Mouse (Mus musculus): ENCODE measurements around the gene Mfap1a. TPM values are rescaled to one million over a fixed set of nuclear protein-coding genes. Genes with fewer than 3 reads are reported as not detected.

The Mfap1a gene
- polyA plus RNA-seq, 1 experiment from 2014 or later: 33.4 TPM

DNA sequence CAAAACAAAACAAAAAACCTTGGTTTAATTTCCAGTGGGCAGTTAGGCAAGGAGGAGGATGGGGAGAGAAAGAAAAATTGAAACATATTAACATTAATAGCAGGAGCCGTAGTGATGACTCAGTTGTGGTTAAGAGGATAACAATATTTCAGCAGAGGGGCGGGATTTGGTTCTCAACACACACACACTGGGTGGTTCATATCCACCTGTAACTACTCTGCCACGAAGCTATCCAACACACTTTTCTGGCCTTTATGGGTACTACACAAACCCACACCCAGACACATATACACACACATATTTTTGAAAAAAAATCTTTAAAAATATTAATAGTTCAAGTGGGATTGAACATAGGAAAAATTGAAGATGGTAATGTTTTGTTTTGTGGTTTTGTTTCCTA is 59.5 kb downstream of the Mfap1a start:
- 90% methylated on average over 3 of the region's 3 CpGs for WGBS
- H3K9me3 ChIP-seq (replicated peaks): no peaks in the 10 kb centered on the region
- H3K4me3 ChIP-seq: no peak overlapping the region
- no peak overlapping the region for H3K27ac ChIP-seq
- ATAC-seq: no peak
- peaks cover 3% of the 10 kb centered on the region for H3K36me3 ChIP-seq (ENCODE audit: poor library complexity, severe bottlenecking)
- H3K9ac ChIP-seq: no peak overlapping the region
- H3K4me2 ChIP-seq: no peak overlapping the region
- H3K4me1 ChIP-seq: peaks cover 33% of the 10 kb centered on the region
- peaks cover 6% of the 10 kb centered on the region for H3K27me3 ChIP-seq

- no peak for ATAC-seq
- Histone ChIP-seq H3K9me3 (replicated peaks) (no peaks in the 10 kb centered on the region), H3K27me3 (peaks cover 11% of the 10 kb centered on the region), H3K9ac (no peak overlapping the region), H3K27ac (no peak overlapping the region), H3K4me1 (peaks cover 35% of the 10 kb centered on the region), H3K36me3 (ENCODE audit: poor library complexity, severe bottlenecking) (peaks cover 2% of the 10 kb centered on the region), H3K4me3 (no peak overlapping the region), H3K4me2 (no peak overlapping the region)
- whole genome bisulfite sequencing: 84% methylated on average over 4 of the region's 4 CpGs
These were observed 60.0 kb downstream of the Mfap1a start for GRCm38 (mm10) chr2:121446506-121446905.

- no peaks in the 10 kb centered on the region for H3K9me3 ChIP-seq (replicated peaks)
- H3K9ac ChIP-seq: no peak overlapping the region
- H3K36me3 ChIP-seq (ENCODE audit: poor library complexity, severe bottlenecking): peaks cover 1% of the 10 kb centered on the region; the same call in 1 of the 2 replicates
- no peak for ATAC-seq
- peaks cover 23% of the 10 kb centered on the region for H3K4me1 ChIP-seq
- H3K4me3 ChIP-seq: no peak overlapping the region
- H3K27me3 ChIP-seq: peaks cover 20% of the 10 kb centered on the region
- no peak overlapping the region for H3K27ac ChIP-seq
- 89% methylated on average over 3 of the region's 3 CpGs for WGBS
- no peak overlapping the region for H3K4me2 ChIP-seq
These were observed 61.3 kb downstream of the Mfap1a start for GRCm38 (mm10) chr2:121445117-121445516.

DNA sequence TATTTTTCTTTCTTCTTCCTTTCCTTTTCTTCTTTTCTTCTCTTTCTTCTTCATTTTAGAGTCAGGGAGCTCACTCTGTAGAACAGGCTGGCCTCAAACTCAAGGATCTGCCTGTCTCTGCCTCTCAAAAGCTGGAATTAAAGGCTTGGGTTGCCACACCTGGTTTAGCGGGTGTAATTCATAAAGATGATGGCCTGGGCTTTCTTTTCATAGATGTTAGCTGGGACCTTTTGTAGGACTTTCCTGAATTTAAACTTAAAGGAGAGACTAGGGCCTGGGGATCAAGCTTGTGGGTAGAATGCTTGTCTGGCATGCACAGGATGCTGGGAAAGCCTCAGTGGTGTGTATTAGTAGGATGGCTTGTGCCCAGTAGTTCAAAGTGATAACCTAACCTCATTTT is 62.3 kb downstream of the Mfap1a start, which contains the start of gene Ell3:
Gene Ell3, minus strand, starts transcription at position 101 of the 400 bp plus-strand sequence.
- 95% methylated on average over 1 of the region's 1 CpGs for WGBS
- Histone ChIP-seq H3K27me3 (peaks cover 20% of the 10 kb centered on the region), H3K36me3 (ENCODE audit: poor library complexity, severe bottlenecking) (peaks cover 10% of the 10 kb centered on the region), H3K27ac (no peak within 1 kb of the TSS), H3K9ac (0 out of 2 replicates have a peak within 1 kb of the TSS, but pooled peaks have one; percentile 50), H3K4me1 (peaks cover 20% of the 10 kb centered on the region), H3K9me3 (replicated peaks) (no peaks in the 10 kb centered on the region), H3K4me2 (peak within 1 kb of the TSS; percentile 76), H3K4me3 (no peak within 1 kb of the TSS)
- ATAC-seq: no peak

DNA sequence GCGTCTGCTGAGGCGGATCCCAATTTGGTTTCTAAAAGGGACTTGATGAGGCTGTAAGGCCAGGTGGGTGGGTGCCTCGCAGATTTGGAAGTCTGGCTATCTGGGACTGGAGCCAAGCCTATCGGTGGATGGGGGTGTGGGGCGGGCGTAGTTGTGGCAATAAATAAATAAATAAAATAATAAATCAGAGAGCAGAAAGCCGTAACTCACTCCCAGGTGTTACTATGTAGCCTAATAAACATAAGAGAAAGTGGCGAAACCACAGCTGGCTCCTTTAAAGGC is 63.5 kb downstream of the Mfap1a start:
- no peak for ATAC-seq
- Histone ChIP-seq H3K36me3 (ENCODE audit: poor library complexity, severe bottlenecking) (peaks cover 22% of the 10 kb centered on the region), H3K4me2 (peak overlapping the region; percentile 76), H3K4me3 (peak overlapping the region; percentile 36), H3K9ac (0 out of 2 replicates have a peak overlapping the region, but pooled peaks have one; percentile 50), H3K27ac (no peak overlapping the region), H3K27me3 (peaks cover 20% of the 10 kb centered on the region), H3K9me3 (replicated peaks) (no peaks in the 10 kb centered on the region), H3K4me1 (peaks cover 16% of the 10 kb centered on the region)
- 14% methylated on average over 8 of the region's 8 CpGs for WGBS

GRCm38 (mm10) chr2:121442259-121443067 is 64.0 kb downstream of the Mfap1a start:
- Histone ChIP-seq H3K27ac (no peak overlapping the region), H3K27me3 (peaks cover 20% of the 10 kb centered on the region), H3K9ac (peak overlapping the region; percentile 50), H3K36me3 (ENCODE audit: poor library complexity, severe bottlenecking) (peaks cover 27% of the 10 kb centered on the region), H3K4me3 (peak overlapping the region; percentile 36), H3K4me1 (peaks cover 16% of the 10 kb centered on the region), H3K9me3 (replicated peaks) (no peaks in the 10 kb centered on the region), H3K4me2 (peak overlapping the region; percentile 76)
- ATAC-seq: peak; percentile 43; the same call in 1 of the 2 replicates
- WGBS: 2% methylated on average over 30 of the region's 30 CpGs

Small RNA genes lying within 50 kb of the gene (microRNA-seq; reads per million reads assigned to microRNA genes)
- not detected for gene Gm22953

Other genes starting within 250 kb of the Mfap1a start
- 179 and 204 TPM in 2 replicates for gene Trp53bp1, start 235.3 kb downstream of the Mfap1a start, polyA plus RNA-seq (2015; fragmentation: Nextera tagmentation; extraction: Ambion mirVana)
- 13.2 and 14.7 TPM in 2 replicates for gene Map1a, start 217.1 kb downstream of the Mfap1a start, polyA plus RNA-seq (2015; fragmentation: Nextera tagmentation; extraction: Ambion mirVana)
- gene Ppip5k1, start 151.3 kb downstream of the Mfap1a start, polyA plus RNA-seq (2015; fragmentation: Nextera tagmentation; extraction: Ambion mirVana): 14.0 and 15.5 TPM in 2 replicates
- 11.3 and 11.9 TPM in 2 replicates for gene Ckmt1, start 149.0 kb downstream of the Mfap1a start, polyA plus RNA-seq (2015; fragmentation: Nextera tagmentation; extraction: Ambion mirVana)
- gene Strc, start 119.5 kb downstream of the Mfap1a start, polyA plus RNA-seq (2015; fragmentation: Nextera tagmentation; extraction: Ambion mirVana): not detected in 2 replicates
- gene Pdia3, start 92.9 kb downstream of the Mfap1a start, polyA plus RNA-seq (2015; fragmentation: Nextera tagmentation; extraction: Ambion mirVana): 320 and 349 TPM in 2 replicates
- 3.8 and 5.1 TPM in 2 replicates for gene Catsper2, start 92.9 kb downstream of the Mfap1a start, polyA plus RNA-seq (2015; fragmentation: Nextera tagmentation; extraction: Ambion mirVana)
- gene Ell3, start 62.4 kb downstream of the Mfap1a start, polyA plus RNA-seq (2015; fragmentation: Nextera tagmentation; extraction: Ambion mirVana): 1.7 and 2.1 TPM in 2 replicates
- gene Serf2, start 57.5 kb downstream of the Mfap1a start, polyA plus RNA-seq (2015; fragmentation: Nextera tagmentation; extraction: Ambion mirVana): 420 and 494 TPM in 2 replicates
- gene Hypk, start 53.4 kb downstream of the Mfap1a start, polyA plus RNA-seq (2015; fragmentation: Nextera tagmentation; extraction: Ambion mirVana): 115 and 122 TPM in 2 replicates
- 0.90 and 0.92 TPM in 2 replicates for gene Serinc4, start 49.9 kb downstream of the Mfap1a start, polyA plus RNA-seq (2015; fragmentation: Nextera tagmentation; extraction: Ambion mirVana)
- 70.7 and 71.7 TPM in 2 replicates for gene Mfap1b, start 32.6 kb downstream of the Mfap1a start, polyA plus RNA-seq (2015; fragmentation: Nextera tagmentation; extraction: Ambion mirVana)
- gene Wdr76, start 58 bp upstream of the Mfap1a start, polyA plus RNA-seq (2015; fragmentation: Nextera tagmentation; extraction: Ambion mirVana): 11.6 and 13.5 TPM in 2 replicates